Mouse (Mus musculus): ENCODE measurements around the gene Gm44973. TPM values are rescaled to one million over a fixed set of nuclear protein-coding genes. Genes with fewer than 3 reads are reported as not detected.
"Not testable (repeated sequence)": the region's sequence is repeated elsewhere in the genome, so short reads cannot be mapped to it uniquely, and the experiment has no call there.

Gm44973 gene
- polyA plus RNA-seq, 1 experiment from 2014 or later, result not detected

DNA sequence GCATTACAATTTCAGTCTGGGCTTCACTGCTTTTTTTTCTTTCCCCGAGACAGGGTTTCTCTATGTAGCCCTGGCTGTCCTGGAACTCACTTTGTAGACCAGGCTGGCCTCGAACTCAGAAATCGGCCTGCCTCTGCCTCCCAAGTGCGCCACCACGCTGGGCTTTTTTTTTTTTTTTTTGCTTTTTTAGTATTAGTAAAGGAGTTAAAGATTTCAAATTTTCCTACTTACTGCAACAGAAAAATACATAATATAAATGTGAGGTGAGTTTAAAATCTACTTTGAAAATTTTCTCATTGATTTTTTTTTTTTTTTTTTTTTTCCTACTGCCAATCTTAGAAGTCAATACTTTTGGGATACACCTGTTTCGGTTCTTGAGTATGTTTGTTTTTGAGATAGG lies 49.6 kb downstream of the Gm44973 start:
- ATAC-seq (ENCODE audit: insufficient number of reproducible peaks, insufficient read depth, low FRiP score, low TSS enrichment, low read depth), result no peak
- peak overlapping the region; percentile 81; the same call in 1 of the 2 replicates for H3K4me2 ChIP-seq
- H3K27me3 ChIP-seq, result no peaks in the 10 kb centered on the region
- no peak overlapping the region for H3K27ac ChIP-seq
- H3K36me3 ChIP-seq, result peaks cover 39% of the 10 kb centered on the region
- H3K4me1 ChIP-seq, result peaks cover 27% of the 10 kb centered on the region
- H3K9me3 ChIP-seq, result no peaks in the 10 kb centered on the region
- WGBS, result 96% methylated on average over 6 of the region's 6 CpGs
- H3K9ac ChIP-seq, result no peak overlapping the region
- H3K4me3 ChIP-seq, result no peak overlapping the region

DNA sequence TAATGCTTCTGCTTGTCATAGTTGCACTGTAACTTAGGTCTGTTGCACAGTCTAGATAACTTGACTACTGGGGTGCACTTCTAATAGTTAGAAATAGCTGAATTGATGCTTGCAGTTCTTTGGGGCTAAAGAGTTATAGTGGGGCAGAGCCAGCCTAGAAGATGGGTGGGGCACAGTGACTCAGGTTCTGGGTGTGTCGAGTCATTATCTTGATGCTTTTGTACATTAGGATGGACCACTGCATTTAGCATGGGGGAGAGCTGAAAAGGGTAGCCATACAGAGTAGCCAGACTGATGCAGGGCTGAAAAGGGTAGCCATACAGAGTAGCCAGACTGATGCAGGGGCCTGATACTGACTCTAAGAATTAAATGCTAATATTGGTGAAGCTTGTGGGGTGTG lies 58.3 kb downstream of the Gm44973 start:
- no peak overlapping the region for H3K27ac ChIP-seq
- no peak for ATAC-seq (ENCODE audit: insufficient number of reproducible peaks, insufficient read depth, low FRiP score, low TSS enrichment, low read depth)

DNA sequence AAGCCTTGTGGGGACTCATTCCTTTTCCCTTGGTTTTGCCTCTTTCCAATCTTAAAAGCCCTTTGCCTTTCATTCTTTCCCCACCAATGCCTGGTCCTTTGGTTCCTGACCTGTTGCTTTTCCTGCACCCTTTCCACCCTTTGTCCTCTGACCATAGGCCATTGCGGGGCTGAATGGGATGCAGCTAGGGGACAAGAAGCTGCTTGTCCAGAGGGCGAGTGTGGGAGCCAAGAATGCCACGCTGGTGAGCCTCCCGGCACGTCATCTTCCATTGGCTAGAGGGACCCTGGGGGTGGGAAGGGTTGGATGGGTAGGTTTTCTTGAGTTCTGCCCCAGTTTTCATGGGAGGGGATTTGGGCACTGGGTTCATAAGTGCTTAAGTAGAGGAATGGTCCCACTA lies 59.7 kb downstream of the Gm44973 start:
- peaks cover 83% of the 10 kb centered on the region for H3K36me3 ChIP-seq
- H3K4me3 ChIP-seq, result no peak overlapping the region
- WGBS, result 93% methylated on average over 5 of the region's 5 CpGs
- no peak overlapping the region for H3K4me2 ChIP-seq
- no peaks in the 10 kb centered on the region for H3K4me1 ChIP-seq
- ATAC-seq (ENCODE audit: insufficient number of reproducible peaks, insufficient read depth, low FRiP score, low TSS enrichment, low read depth), result no peak
- no peaks in the 10 kb centered on the region for H3K27me3 ChIP-seq
- H3K9me3 ChIP-seq, result no peaks in the 10 kb centered on the region
- H3K9ac ChIP-seq, result no peak overlapping the region
- no peak overlapping the region for H3K27ac ChIP-seq

More for the DNA sequence above, 58.3 kb downstream of the Gm44973 start:
- no peak overlapping the region for H3K4me3 ChIP-seq
- no peak overlapping the region for H3K4me2 ChIP-seq
- H3K9me3 ChIP-seq, result no peaks in the 10 kb centered on the region
- H3K36me3 ChIP-seq, result peaks cover 93% of the 10 kb centered on the region
- H3K27me3 ChIP-seq, result no peaks in the 10 kb centered on the region
- no peak overlapping the region for H3K9ac ChIP-seq
- 81% methylated on average over 1 of the region's 1 CpGs for WGBS
- H3K4me1 ChIP-seq, result no peaks in the 10 kb centered on the region

DNA sequence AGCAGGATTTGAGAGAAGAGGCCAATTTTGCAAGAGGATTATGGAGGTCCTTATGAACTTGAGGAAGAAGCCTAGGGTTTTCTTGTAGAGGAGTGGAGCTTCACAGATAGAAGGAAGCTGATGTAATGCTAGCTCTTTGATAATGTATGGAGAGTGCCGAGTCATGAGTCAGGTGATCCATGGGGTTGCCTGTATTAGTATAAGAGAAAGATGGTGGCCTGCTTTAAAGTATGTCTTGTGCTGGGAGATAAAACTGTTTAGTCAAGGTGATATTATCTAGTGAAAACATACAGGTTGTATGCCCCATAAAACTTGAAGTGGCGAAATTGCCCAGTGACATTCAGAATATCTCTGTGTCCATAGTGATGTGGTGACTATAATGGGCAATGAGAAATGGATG lies 61.6 kb downstream of the Gm44973 start:
- Histone ChIP-seq H3K27ac (no peak overlapping the region), H3K27me3 (no peaks in the 10 kb centered on the region), H3K4me3 (no peak overlapping the region), H3K4me2 (no peak overlapping the region), H3K4me1 (peaks cover 9% of the 10 kb centered on the region), H3K9ac (no peak overlapping the region), H3K36me3 (peaks cover 65% of the 10 kb centered on the region), H3K9me3 (no peaks in the 10 kb centered on the region)
- ATAC-seq (ENCODE audit: insufficient number of reproducible peaks, insufficient read depth, low FRiP score, low TSS enrichment, low read depth), result no peak
- WGBS, result 81% methylated on average over 2 of the region's 2 CpGs

DNA sequence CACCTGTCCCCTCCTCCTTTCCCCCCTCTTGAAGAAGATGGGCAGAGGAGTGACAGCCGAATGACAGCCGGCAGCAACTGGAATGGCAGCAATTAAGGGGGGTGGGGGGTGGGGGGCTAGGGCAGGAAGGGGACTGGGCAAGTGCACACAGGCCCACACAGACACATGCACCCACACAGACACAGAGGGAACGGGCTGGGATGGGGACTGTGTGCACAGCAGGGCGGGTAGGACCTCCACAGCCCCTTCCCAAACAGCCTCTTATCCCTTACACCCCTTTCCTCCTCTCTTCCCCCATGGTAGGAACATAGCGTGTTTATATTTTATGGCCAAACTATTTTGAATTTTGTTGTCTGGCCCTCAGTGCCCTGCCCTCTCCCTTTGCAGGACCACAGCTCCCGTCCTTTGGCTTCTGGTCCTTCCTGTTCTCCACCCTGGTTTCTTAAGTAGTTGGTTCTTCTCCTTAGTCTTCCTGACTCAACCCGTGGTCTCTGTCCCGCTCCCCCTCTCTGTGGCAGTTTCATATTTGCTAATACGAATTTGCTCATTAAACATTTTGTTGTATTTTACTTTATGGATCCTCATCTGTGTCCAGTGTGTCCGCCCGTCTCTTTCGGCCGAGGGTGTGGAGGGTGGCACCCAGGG lies 64.2 kb downstream of the Gm44973 start:
- 49% methylated on average over 11 of the region's 13 CpGs for WGBS
- not testable (repeated sequence) for ATAC-seq (ENCODE audit: insufficient number of reproducible peaks, insufficient read depth, low FRiP score, low TSS enrichment, low read depth); H3K27me3 ChIP-seq; H3K9me3 ChIP-seq
- Histone ChIP-seq H3K9ac (peak overlapping the region; percentile 97), H3K4me2 (peak overlapping the region; percentile 74), H3K36me3 (peaks cover 55% of the 10 kb centered on the region), H3K4me3 (peak overlapping the region; percentile 99), H3K27ac (peak overlapping the region; percentile 93), H3K4me1 (peaks cover 12% of the 10 kb centered on the region)

DNA sequence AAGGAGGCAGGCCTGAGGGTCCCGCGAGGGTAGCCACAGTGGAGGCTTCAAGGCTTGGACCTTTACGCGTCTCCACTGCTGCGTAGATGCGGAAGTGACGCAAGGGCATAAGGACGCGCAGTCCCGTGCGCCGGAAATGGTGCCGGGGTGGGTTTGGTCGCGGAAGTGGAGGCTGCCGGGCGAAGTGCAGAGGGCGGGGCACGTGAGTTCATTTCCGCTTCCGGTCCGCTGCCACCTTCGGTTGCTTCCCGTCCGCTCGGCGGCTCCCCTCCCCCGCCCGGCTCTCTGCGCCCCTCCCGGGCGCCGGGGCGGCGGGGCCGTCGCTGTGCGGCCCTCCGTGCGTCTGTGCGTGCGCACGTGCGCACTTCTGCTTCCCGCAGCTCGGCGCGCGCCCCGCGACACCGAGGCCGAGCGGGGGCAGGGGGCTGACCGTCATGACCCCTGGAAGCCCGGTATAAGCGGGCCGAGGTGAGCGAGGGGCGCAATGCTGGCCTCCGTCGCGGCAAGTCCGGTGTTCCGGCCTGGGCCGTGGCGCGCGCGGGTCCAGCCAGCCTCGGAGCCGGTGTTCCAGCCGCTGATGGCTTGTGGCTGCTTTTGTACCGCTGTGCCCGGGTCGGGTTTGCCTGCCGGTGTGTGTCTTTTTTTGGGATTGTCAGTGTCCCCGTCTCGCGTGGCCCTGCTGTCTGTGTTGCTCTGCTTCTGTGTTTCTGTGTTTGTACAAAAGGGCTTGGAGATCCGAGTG lies 64.9 kb downstream of the Gm44973 start, which contains the start of gene Epn1:
Gene Epn1 (plus strand): TSS at position 226 of the 742 bp plus-strand sequence.
- Histone ChIP-seq H3K36me3 (peaks cover 52% of the 10 kb centered on the region), H3K4me3 (peak within 1 kb of the TSS; percentile 99), H3K9ac (peak within 1 kb of the TSS; percentile 97), H3K4me1 (peaks cover 12% of the 10 kb centered on the region), H3K27ac (peak within 1 kb of the TSS; percentile 93), H3K4me2 (peak within 1 kb of the TSS; percentile 74), H3K9me3 (no peaks in the 10 kb centered on the region), H3K27me3 (no peaks in the 10 kb centered on the region)
- peak; percentile 91 for ATAC-seq (ENCODE audit: insufficient number of reproducible peaks, insufficient read depth, low FRiP score, low TSS enrichment, low read depth)
- under 1% methylated on average over 81 of the region's 81 CpGs for WGBS

DNA sequence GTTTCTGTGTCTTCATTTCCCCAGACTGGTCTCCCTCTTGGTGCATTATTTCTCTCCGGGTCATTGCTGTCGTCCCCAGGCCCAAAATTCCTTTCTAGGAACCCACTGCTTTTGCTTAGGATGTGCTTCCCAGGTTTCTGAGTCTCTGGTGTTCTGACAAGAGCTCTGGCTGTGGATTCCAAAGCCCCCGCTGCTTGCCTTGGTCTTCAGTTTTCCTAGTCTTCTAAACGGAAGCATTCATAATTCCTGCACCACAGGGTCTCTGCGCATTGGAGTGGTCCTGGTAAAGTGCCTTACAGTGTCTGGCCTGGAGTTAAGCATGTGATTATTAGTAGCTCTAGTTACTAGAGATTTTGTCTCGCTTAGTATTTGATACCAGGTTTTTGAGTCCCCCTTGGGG lies 65.5 kb downstream of the Gm44973 start:
- peak overlapping the region; percentile 93 for H3K27ac ChIP-seq
- ATAC-seq (ENCODE audit: insufficient number of reproducible peaks, insufficient read depth, low FRiP score, low TSS enrichment, low read depth), result no peak
- peaks cover 53% of the 10 kb centered on the region for H3K36me3 ChIP-seq
- H3K4me2 ChIP-seq, result peak overlapping the region; percentile 74
- peak overlapping the region; percentile 97 for H3K9ac ChIP-seq
- WGBS, result 8% methylated on average over 6 of the region's 6 CpGs
- H3K9me3 ChIP-seq, result no peaks in the 10 kb centered on the region
- peak overlapping the region; percentile 99 for H3K4me3 ChIP-seq
- peaks cover 12% of the 10 kb centered on the region for H3K4me1 ChIP-seq
- no peaks in the 10 kb centered on the region for H3K27me3 ChIP-seq

DNA sequence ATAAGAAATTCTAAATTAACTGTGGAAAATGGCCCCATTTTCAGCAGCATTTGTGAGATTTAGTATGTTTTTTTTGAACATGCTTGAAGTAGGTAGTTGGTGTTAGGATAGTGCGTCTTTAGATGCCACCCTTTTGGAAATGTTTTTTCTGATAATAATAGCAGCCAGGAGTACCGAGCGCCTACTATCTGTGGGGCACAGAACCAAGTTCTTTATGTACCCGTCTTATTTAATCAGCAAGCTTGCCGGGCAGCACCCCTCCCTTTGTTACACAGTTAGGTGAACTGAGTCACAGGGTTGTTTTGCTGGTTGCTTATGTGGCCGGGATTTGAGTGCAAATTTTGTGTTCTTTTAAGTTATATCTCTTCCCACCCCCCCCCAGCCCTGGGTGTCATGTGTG lies 65.9 kb downstream of the Gm44973 start:
- Histone ChIP-seq H3K4me2 (peak overlapping the region; percentile 74), H3K9me3 (no peaks in the 10 kb centered on the region), H3K27ac (no peak overlapping the region), H3K9ac (peak overlapping the region; percentile 97), H3K4me1 (peaks cover 12% of the 10 kb centered on the region), H3K36me3 (peaks cover 55% of the 10 kb centered on the region), H3K4me3 (peak overlapping the region; percentile 99), H3K27me3 (no peaks in the 10 kb centered on the region)
- 69% methylated on average over 6 of the region's 6 CpGs for WGBS
- ATAC-seq (ENCODE audit: insufficient number of reproducible peaks, insufficient read depth, low FRiP score, low TSS enrichment, low read depth), result no peak

DNA sequence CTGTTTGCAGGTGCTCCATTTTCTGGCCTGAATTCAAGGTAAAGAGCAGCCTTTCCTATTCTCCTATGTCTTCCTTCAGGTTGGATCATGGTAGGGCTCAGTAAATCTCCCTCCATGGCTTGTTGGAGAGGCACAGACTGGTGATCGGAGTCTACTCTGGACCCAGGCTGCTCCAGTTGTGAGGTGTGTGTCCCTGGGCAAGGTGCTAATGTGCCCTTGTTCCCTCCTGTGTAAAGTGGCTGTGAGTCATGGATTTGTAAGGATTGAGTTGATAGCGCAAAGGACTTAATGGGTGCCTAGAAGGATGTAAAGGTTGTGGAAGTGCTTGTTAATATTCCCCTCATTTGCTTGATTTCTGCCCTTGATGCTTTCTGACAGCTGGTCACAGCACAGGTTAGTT lies 66.6 kb downstream of the Gm44973 start:
- Histone ChIP-seq H3K9ac (no peak overlapping the region; the same call in 1 of the 2 replicates), H3K27ac (no peak overlapping the region), H3K36me3 (peaks cover 52% of the 10 kb centered on the region), H3K4me3 (peak overlapping the region; percentile 99; the same call in 1 of the 2 replicates), H3K4me2 (peak overlapping the region; percentile 74), H3K27me3 (no peaks in the 10 kb centered on the region), H3K4me1 (peaks cover 12% of the 10 kb centered on the region), H3K9me3 (no peaks in the 10 kb centered on the region)
- no peak for ATAC-seq (ENCODE audit: insufficient number of reproducible peaks, insufficient read depth, low FRiP score, low TSS enrichment, low read depth)
- WGBS, result 96% methylated on average over 2 of the region's 2 CpGs

Other genes starting within 250 kb of the Gm44973 start
- gene Fam71e2, start 244.2 kb upstream of the Gm44973 start, polyA plus RNA-seq (2015; fragmentation: Nextera tagmentation; extraction: Ambion mirVana), result not detected in 2 replicates
- not detected in 2 replicates for gene Il11, start 232.6 kb upstream of the Gm44973 start, polyA plus RNA-seq (2015; fragmentation: Nextera tagmentation; extraction: Ambion mirVana)
- not detected in 2 replicates for gene Tmem190, start 232.6 kb upstream of the Gm44973 start, polyA plus RNA-seq (2015; fragmentation: Nextera tagmentation; extraction: Ambion mirVana)
- 6.3 and 7.2 TPM in 2 replicates for gene Tmem238, start 225.8 kb upstream of the Gm44973 start, polyA plus RNA-seq (2015; fragmentation: Nextera tagmentation; extraction: Ambion mirVana)
- gene Rpl28, start 222.6 kb upstream of the Gm44973 start, polyA plus RNA-seq (2015; fragmentation: Nextera tagmentation; extraction: Ambion mirVana), result 335 and 398 TPM in 2 replicates
- 347 and 400 TPM in 2 replicates for gene Ube2s, start 202.9 kb upstream of the Gm44973 start, polyA plus RNA-seq (2015; fragmentation: Nextera tagmentation; extraction: Ambion mirVana)
- gene Shisa7, start 170.8 kb upstream of the Gm44973 start, polyA plus RNA-seq (2015; fragmentation: Nextera tagmentation; extraction: Ambion mirVana), result 0.39 and 0.63 TPM in 2 replicates
- gene Isoc2b, start 145.2 kb upstream of the Gm44973 start, polyA plus RNA-seq (2015; fragmentation: Nextera tagmentation; extraction: Ambion mirVana), result 5.9 and 6.5 TPM in 2 replicates
- 1.3 TPM in 2 replicates for gene Isoc2a, start 138.3 kb upstream of the Gm44973 start, polyA plus RNA-seq (2015; fragmentation: Nextera tagmentation; extraction: Ambion mirVana)
- gene Gm36210, start 109.0 kb upstream of the Gm44973 start, polyA plus RNA-seq (2015; fragmentation: Nextera tagmentation; extraction: Ambion mirVana), result 0.15 TPM in 1 of 2 replicates, not detected in the other
- gene Zfp628, start 100.3 kb upstream of the Gm44973 start, polyA plus RNA-seq (2015; fragmentation: Nextera tagmentation; extraction: Ambion mirVana), result 4.3 and 4.8 TPM in 2 replicates
- 3.3 and 4.6 TPM in 2 replicates for gene Nat14, start 93.5 kb upstream of the Gm44973 start, polyA plus RNA-seq (2015; fragmentation: Nextera tagmentation; extraction: Ambion mirVana)
- 0.51 and 0.62 TPM in 2 replicates for gene Ssc5d, start 89.7 kb upstream of the Gm44973 start, polyA plus RNA-seq (2015; fragmentation: Nextera tagmentation; extraction: Ambion mirVana)
- gene Sbk2, start 51.1 kb upstream of the Gm44973 start, polyA plus RNA-seq (2015; fragmentation: Nextera tagmentation; extraction: Ambion mirVana), result 0.18 TPM in 1 of 2 replicates, not detected in the other
- 0.08 TPM in 1 of 2 replicates, not detected in the other for gene Sbk3, start 44.3 kb upstream of the Gm44973 start, polyA plus RNA-seq (2015; fragmentation: Nextera tagmentation; extraction: Ambion mirVana)
- 38.4 and 42.0 TPM in 2 replicates for gene Zfp579, start 19.3 kb upstream of the Gm44973 start, polyA plus RNA-seq (2015; fragmentation: Nextera tagmentation; extraction: Ambion mirVana)
- 10.3 and 12.0 TPM in 2 replicates for gene Zfp524, start 1.1 kb upstream of the Gm44973 start, polyA plus RNA-seq (2015; fragmentation: Nextera tagmentation; extraction: Ambion mirVana)
- 45.7 and 47.9 TPM in 2 replicates for gene Fiz1, start 799 bp upstream of the Gm44973 start, polyA plus RNA-seq (2015; fragmentation: Nextera tagmentation; extraction: Ambion mirVana)
- 7.7 and 7.9 TPM in 2 replicates for gene Zfp865, start 4.9 kb downstream of the Gm44973 start, polyA plus RNA-seq (2015; fragmentation: Nextera tagmentation; extraction: Ambion mirVana)
- gene Ccdc106, start 5.1 kb downstream of the Gm44973 start, polyA plus RNA-seq (2015; fragmentation: Nextera tagmentation; extraction: Ambion mirVana), result 46.1 and 55.4 TPM in 2 replicates
- gene 4632433K11Rik, start 18.6 kb downstream of the Gm44973 start, polyA plus RNA-seq (2015; fragmentation: Nextera tagmentation; extraction: Ambion mirVana), result not detected in 2 replicates
- 5.6 and 5.9 TPM in 2 replicates for gene Zfp784, start 22.9 kb downstream of the Gm44973 start, polyA plus RNA-seq (2015; fragmentation: Nextera tagmentation; extraction: Ambion mirVana)
- gene Zfp580, start 36.0 kb downstream of the Gm44973 start, polyA plus RNA-seq (2015; fragmentation: Nextera tagmentation; extraction: Ambion mirVana), result 44.7 and 45.9 TPM in 2 replicates
- 137 and 155 TPM in 2 replicates for gene U2af2, start 46.6 kb downstream of the Gm44973 start, polyA plus RNA-seq (2015; fragmentation: Nextera tagmentation; extraction: Ambion mirVana)
- gene Epn1, start 64.7 kb downstream of the Gm44973 start, polyA plus RNA-seq (2015; fragmentation: Nextera tagmentation; extraction: Ambion mirVana), result 63.8 and 70.5 TPM in 2 replicates
- not detected in 2 replicates for gene Rfpl4, start 101.5 kb downstream of the Gm44973 start, polyA plus RNA-seq (2015; fragmentation: Nextera tagmentation; extraction: Ambion mirVana)
- gene Rasl2-9, start 110.5 kb downstream of the Gm44973 start, polyA plus RNA-seq (2015; fragmentation: Nextera tagmentation; extraction: Ambion mirVana), result 0.35 and 0.80 TPM in 2 replicates
- gene Vmn1r55, start 134.2 kb downstream of the Gm44973 start, polyA plus RNA-seq (2015; fragmentation: Nextera tagmentation; extraction: Ambion mirVana), result 0.03 TPM in 1 of 2 replicates, not detected in the other
- not detected in 2 replicates for gene Vmn1r56, start 181.3 kb downstream of the Gm44973 start, polyA plus RNA-seq (2015; fragmentation: Nextera tagmentation; extraction: Ambion mirVana)
- gene Vmn1r57, start 203.0 kb downstream of the Gm44973 start, polyA plus RNA-seq (2015; fragmentation: Nextera tagmentation; extraction: Ambion mirVana), result not detected in 2 replicates